Mouse (Mus musculus): ENCODE results near the gene Spag9. TPM values are rescaled to one million over a fixed set of nuclear protein-coding genes. Genes with fewer than 3 reads are reported as not detected.

Gene Spag9
- polyA plus RNA-seq, 1 experiment: 12.6 TPM

DNA sequence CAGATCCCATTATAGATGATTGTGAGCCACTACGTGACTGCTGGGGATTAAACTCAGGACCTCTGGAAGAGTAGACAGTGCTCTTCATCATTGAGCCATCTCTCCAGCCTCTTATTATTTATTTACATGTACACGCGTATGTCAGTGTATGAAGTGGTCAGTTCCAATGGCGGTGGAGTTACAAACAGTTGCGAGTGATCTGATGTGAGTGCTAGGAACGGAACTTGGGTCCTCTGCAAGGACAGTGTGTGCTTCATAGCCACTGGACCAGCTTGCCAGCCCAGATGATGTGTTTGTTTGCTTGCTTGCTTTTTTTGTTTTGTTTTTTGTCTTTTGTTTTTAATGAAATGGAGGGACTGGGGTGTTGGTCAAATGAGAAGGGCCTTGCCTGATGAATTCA is 26.7 kb upstream of the Spag9 start:
- H3K79me2 ChIP-seq (ENCODE audit: control insufficient read depth, insufficient read depth): peaks cover 40% of the 10 kb centered on the region
- no peaks in the 10 kb centered on the region for H3K27me3 ChIP-seq (ENCODE audit: control insufficient read depth, insufficient read depth, insufficient read length)
- TF ChIP-seq CEBPB (IDR thresholded peaks at IDR 0.05; ENCODE audit: low read depth) (no peak), FOSL1 (IDR thresholded peaks at IDR 0.05; ENCODE audit: insufficient read depth, low read length, poor library complexity, severe bottlenecking) (no peak), USF1 (IDR thresholded peaks at IDR 0.05; ENCODE audit: low read depth) (no peak), MYOD1 (IDR thresholded peaks at IDR 0.05; ENCODE audit: control insufficient read depth, insufficient read length, low read depth) (no peak), MYOG (IDR thresholded peaks at IDR 0.05; ENCODE audit: control insufficient read depth, extremely low read depth, insufficient read length) (no peak), CTCF (IDR thresholded peaks at IDR 0.05; ENCODE audit: control insufficient read depth, insufficient read depth, insufficient read length) (no peak), MAX (IDR thresholded peaks at IDR 0.05) (no peak)
- H3K36me3 ChIP-seq (ENCODE audit: control insufficient read depth, insufficient read depth): peaks cover 24% of the 10 kb centered on the region
- no peak overlapping the region for H3ac ChIP-seq (ENCODE audit: control insufficient read depth, insufficient read length, low read depth)
- H3K79me3 ChIP-seq (ENCODE audit: low read depth): peaks cover 34% of the 10 kb centered on the region
- H3K4me3 ChIP-seq (ENCODE audit: insufficient read depth, poor library complexity, severe bottlenecking): no peak overlapping the region

DNA sequence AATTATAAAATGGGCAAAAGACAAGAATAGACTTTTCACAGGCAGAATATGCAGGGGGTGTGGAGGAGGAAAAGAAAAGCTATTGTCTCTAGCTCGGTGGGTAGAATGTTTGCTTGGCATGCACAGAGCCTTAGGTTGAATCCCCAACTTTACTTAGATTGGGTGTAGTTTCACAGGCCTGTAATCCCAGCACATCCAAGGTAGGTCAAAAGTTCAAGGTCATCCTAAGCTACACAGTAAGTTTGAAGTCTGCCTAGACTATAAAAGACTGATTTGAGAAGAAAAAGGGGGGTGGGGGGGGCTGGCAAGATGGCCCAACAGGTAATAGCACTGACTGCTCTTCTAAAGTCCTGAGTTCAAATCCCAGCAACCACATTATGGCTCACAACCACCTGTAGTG is 26.1 kb upstream of the Spag9 start:
- H3K36me3 ChIP-seq (ENCODE audit: control insufficient read depth, insufficient read depth): peaks cover 18% of the 10 kb centered on the region
- H3K4me3 ChIP-seq (ENCODE audit: insufficient read depth, poor library complexity, severe bottlenecking): no peak overlapping the region
- no peak for TF ChIP-seq CEBPB (IDR thresholded peaks at IDR 0.05; ENCODE audit: low read depth)
- TF ChIP-seq FOSL1 (IDR thresholded peaks at IDR 0.05; ENCODE audit: insufficient read depth, low read length, poor library complexity, severe bottlenecking): no peak
- TF ChIP-seq USF1 (IDR thresholded peaks at IDR 0.05; ENCODE audit: low read depth): no peak
- no peak for TF ChIP-seq CTCF (IDR thresholded peaks at IDR 0.05; ENCODE audit: control insufficient read depth, insufficient read depth, insufficient read length)
- no peak for TF ChIP-seq MYOD1 (IDR thresholded peaks at IDR 0.05; ENCODE audit: control insufficient read depth, insufficient read length, low read depth)
- TF ChIP-seq MAX (IDR thresholded peaks at IDR 0.05): no peak
- no peak for TF ChIP-seq MYOG (IDR thresholded peaks at IDR 0.05; ENCODE audit: control insufficient read depth, extremely low read depth, insufficient read length)

DNA sequence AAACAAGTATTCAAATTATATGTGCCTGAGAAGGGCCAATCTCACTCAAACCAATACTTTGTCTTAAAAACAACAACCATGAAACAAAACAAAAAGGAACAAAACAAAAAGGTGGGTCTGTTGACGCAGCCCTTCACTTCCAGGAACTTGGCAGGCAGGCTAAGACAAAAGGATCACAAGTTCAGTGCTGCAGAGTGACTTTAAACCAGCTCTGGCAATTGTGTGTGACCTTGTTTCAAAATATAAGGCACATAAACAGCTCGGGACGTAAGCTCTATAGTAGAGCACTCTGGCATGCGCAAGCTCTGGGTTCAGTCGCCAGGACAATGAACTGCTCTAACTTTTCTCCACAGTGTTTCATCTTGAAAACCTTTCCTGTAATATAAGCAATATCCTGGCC is 22.9 kb upstream of the Spag9 start:
- Histone ChIP-seq H3K79me3 (ENCODE audit: low read depth) (peaks cover under 1% of the 10 kb centered on the region), H3K36me3 (ENCODE audit: control insufficient read depth, insufficient read depth) (no peaks in the 10 kb centered on the region), H3K27me3 (ENCODE audit: control insufficient read depth, insufficient read depth, insufficient read length) (no peaks in the 10 kb centered on the region), H3K4me3 (ENCODE audit: insufficient read depth, poor library complexity, severe bottlenecking) (no peak overlapping the region), H3K79me2 (ENCODE audit: control insufficient read depth, insufficient read depth) (peaks cover 2% of the 10 kb centered on the region), H3ac (ENCODE audit: control insufficient read depth, insufficient read length, low read depth) (no peak overlapping the region)
- TF ChIP-seq MYOD1 (IDR thresholded peaks at IDR 0.05; ENCODE audit: control insufficient read depth, insufficient read length, low read depth) (no peak), CEBPB (IDR thresholded peaks at IDR 0.05; ENCODE audit: low read depth) (no peak), MYOG (IDR thresholded peaks at IDR 0.05; ENCODE audit: control insufficient read depth, extremely low read depth, insufficient read length) (no peak), USF1 (IDR thresholded peaks at IDR 0.05; ENCODE audit: low read depth) (no peak), MAX (IDR thresholded peaks at IDR 0.05) (no peak), FOSL1 (IDR thresholded peaks at IDR 0.05; ENCODE audit: insufficient read depth, low read length, poor library complexity, severe bottlenecking) (no peak), CTCF (IDR thresholded peaks at IDR 0.05; ENCODE audit: control insufficient read depth, insufficient read depth, insufficient read length) (no peak)

More for the DNA sequence above, 26.1 kb upstream of the Spag9 start:
- Histone ChIP-seq H3K79me2 (ENCODE audit: control insufficient read depth, insufficient read depth) (peaks cover 33% of the 10 kb centered on the region), H3ac (ENCODE audit: control insufficient read depth, insufficient read length, low read depth) (no peak overlapping the region), H3K27me3 (ENCODE audit: control insufficient read depth, insufficient read depth, insufficient read length) (no peaks in the 10 kb centered on the region), H3K79me3 (ENCODE audit: low read depth) (peaks cover 32% of the 10 kb centered on the region)

DNA sequence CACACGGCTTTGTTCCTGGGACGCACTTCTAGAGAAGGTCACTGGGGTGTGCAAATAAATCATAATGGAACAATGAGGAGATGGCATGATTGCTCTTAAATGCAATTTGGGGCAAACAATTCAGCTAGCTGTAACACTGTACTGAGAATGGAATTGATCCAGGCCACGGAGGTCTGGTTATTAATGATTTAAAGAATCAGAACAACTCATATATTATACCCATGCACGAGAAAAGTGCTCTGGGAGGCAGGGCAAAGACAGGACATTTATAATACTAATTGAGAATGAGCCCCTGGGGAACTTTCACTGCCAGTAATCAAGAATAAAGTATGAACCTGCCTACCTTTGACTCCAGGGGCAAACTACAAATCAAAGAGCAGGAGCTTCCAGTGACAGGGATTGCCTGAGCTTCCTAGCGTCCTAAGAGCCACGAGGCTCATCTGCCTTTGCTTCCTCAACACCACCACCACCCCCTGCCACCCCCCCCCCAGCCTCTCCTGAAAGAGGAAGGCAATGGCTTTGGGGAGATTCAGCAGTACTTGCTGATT is 16.3 kb upstream of the Spag9 start:
- H3ac ChIP-seq (ENCODE audit: control insufficient read depth, insufficient read length, low read depth): no peak overlapping the region
- H3K79me2 ChIP-seq (ENCODE audit: control insufficient read depth, insufficient read depth): no peaks in the 10 kb centered on the region
- no peaks in the 10 kb centered on the region for H3K79me3 ChIP-seq (ENCODE audit: low read depth)
- H3K4me3 ChIP-seq (ENCODE audit: insufficient read depth, poor library complexity, severe bottlenecking): no peak overlapping the region
- H3K27me3 ChIP-seq (ENCODE audit: control insufficient read depth, insufficient read depth, insufficient read length): no peaks in the 10 kb centered on the region
- TF ChIP-seq CEBPB (IDR thresholded peaks at IDR 0.05; ENCODE audit: low read depth) (no peak), MAX (IDR thresholded peaks at IDR 0.05) (no peak), MYOG (IDR thresholded peaks at IDR 0.05; ENCODE audit: control insufficient read depth, extremely low read depth, insufficient read length) (no peak), CTCF (IDR thresholded peaks at IDR 0.05; ENCODE audit: control insufficient read depth, insufficient read depth, insufficient read length) (no peak), FOSL1 (IDR thresholded peaks at IDR 0.05; ENCODE audit: insufficient read depth, low read length, poor library complexity, severe bottlenecking) (no peak), USF1 (IDR thresholded peaks at IDR 0.05; ENCODE audit: low read depth) (no peak), MYOD1 (IDR thresholded peaks at IDR 0.05; ENCODE audit: control insufficient read depth, insufficient read length, low read depth) (no peak)
- no peaks in the 10 kb centered on the region for H3K36me3 ChIP-seq (ENCODE audit: control insufficient read depth, insufficient read depth)

GRCm38 (mm10) chr11:93984619-93985018 is 11.3 kb upstream of the Spag9 start:
- Histone ChIP-seq H3ac (ENCODE audit: control insufficient read depth, insufficient read length, low read depth) (no peak overlapping the region), H3K36me3 (ENCODE audit: control insufficient read depth, insufficient read depth) (no peaks in the 10 kb centered on the region), H3K4me3 (ENCODE audit: insufficient read depth, poor library complexity, severe bottlenecking) (no peak overlapping the region), H3K27me3 (ENCODE audit: control insufficient read depth, insufficient read depth, insufficient read length) (no peaks in the 10 kb centered on the region), H3K79me2 (ENCODE audit: control insufficient read depth, insufficient read depth) (no peaks in the 10 kb centered on the region), H3K79me3 (ENCODE audit: low read depth) (no peaks in the 10 kb centered on the region)
- no peak for TF ChIP-seq CEBPB (IDR thresholded peaks at IDR 0.05; ENCODE audit: low read depth)
- no peak for TF ChIP-seq FOSL1 (IDR thresholded peaks at IDR 0.05; ENCODE audit: insufficient read depth, low read length, poor library complexity, severe bottlenecking)
- TF ChIP-seq USF1 (IDR thresholded peaks at IDR 0.05; ENCODE audit: low read depth): no peak
- TF ChIP-seq MYOD1 (IDR thresholded peaks at IDR 0.05; ENCODE audit: control insufficient read depth, insufficient read length, low read depth): no peak
- TF ChIP-seq CTCF (IDR thresholded peaks at IDR 0.05; ENCODE audit: control insufficient read depth, insufficient read depth, insufficient read length): no peak
- no peak for TF ChIP-seq MAX (IDR thresholded peaks at IDR 0.05)
- TF ChIP-seq MYOG (IDR thresholded peaks at IDR 0.05; ENCODE audit: control insufficient read depth, extremely low read depth, insufficient read length): no peak
